Mouse (Mus musculus): ENCODE measurements at regions not wholly inside any gene's neighbourhood (a gene's known extent, or its start where the extent isn't known, plus 50 kb on each side); places are given as distances from the start of the nearest gene placed in this dataset.

GRCm38 (mm10) chr10:9231751-9232150 lies 345.9 kb upstream of the Sash1 start:
- TF ChIP-seq EP300 (IDR thresholded peaks at IDR 0.05; ENCODE audit: low read length) (no peak), CTCF (conservative IDR thresholded peaks at IDR 0.05 in 1 of 2, IDR thresholded peaks at IDR 0.05 in 1 of 2; ENCODE audit: low read depth in 2 of 2, low read length in 2 of 2) (no peak), POLR2AphosphoS2 (IDR thresholded peaks at IDR 0.05; ENCODE audit: low read depth, low read length) (no peak), NELFE (IDR thresholded peaks at IDR 0.05; ENCODE audit: low read depth, low read length) (no peak), ZKSCAN1 (IDR thresholded peaks at IDR 0.05; ENCODE audit: borderline replicate concordance, low read depth, low read length) (no peak), RAD21 (IDR thresholded peaks at IDR 0.05; ENCODE audit: low read depth, low read length) (no peak), POLR2A (IDR thresholded peaks at IDR 0.05; ENCODE audit: low read depth, low read length) (no peak), CHD1 (IDR thresholded peaks at IDR 0.05; ENCODE audit: low read depth, low read length) (no peak), E2F4 (IDR thresholded peaks at IDR 0.05; ENCODE audit: insufficient replicate concordance, low read depth, low read length) (no peak), KAT2A (IDR thresholded peaks at IDR 0.05; ENCODE audit: insufficient replicate concordance, low read length) (no peak), ETS1 (conservative IDR thresholded peaks at IDR 0.05; ENCODE audit: low read depth, low read length) (no peak), TBP (conservative IDR thresholded peaks at IDR 0.05; ENCODE audit: low read depth, low read length) (no peak)

Data from CH12.LX (cell line).